Mouse (Mus musculus): ENCODE results near the gene Dbp. TPM values are rescaled to one million over a fixed set of nuclear protein-coding genes. Genes with fewer than 3 reads are reported as not detected.
A peak's percentile ranks its signal among the peaks of the same experiment; 100 is the strongest.

Gene Dbp
- polyA plus RNA-seq, 1 experiment from 2014 or later, result 3.3 TPM

DNA sequence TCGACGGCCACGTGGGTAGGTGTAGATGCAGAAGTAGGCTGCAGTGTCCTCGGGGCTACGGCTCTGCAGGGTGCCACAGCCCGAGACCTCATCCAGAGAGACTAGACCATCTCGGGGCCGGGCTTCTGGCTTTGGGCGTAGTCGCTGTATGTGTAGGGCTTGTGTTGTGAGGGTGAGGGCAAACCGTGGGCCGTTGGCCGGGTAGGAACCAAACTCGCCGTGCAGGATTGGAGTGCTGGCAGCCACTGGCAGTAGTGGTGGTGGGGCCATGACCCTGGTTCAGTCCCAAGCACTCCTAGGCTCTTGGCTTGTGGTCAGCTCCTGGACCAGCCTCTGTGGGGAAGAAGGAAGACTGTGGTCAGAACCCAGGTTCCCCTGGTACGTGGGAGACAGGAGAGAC lies 8.5 kb downstream of the Dbp start:
- WGBS, result 95% methylated on average over 16 of the region's 16 CpGs
- Histone ChIP-seq H3K36me3 (ENCODE audit: control insufficient read depth, insufficient read depth, low read length) (peaks cover 18% of the 10 kb centered on the region; the same call in 1 of the 2 replicates), H3K4me2 (ENCODE audit: low read depth, low read length, severe bottlenecking) (no peak overlapping the region), H3K27me3 (ENCODE audit: control insufficient read depth, insufficient read depth, low read length) (no peaks in the 10 kb centered on the region), H3K9ac (ENCODE audit: low read length) (no peak overlapping the region), H3K4me3 (ENCODE audit: low read depth, low read length) (no peak overlapping the region), H3K27ac (ENCODE audit: low read depth, low read length) (no peak overlapping the region), H3K4me1 (replicated peaks; ENCODE audit: control insufficient read depth, insufficient read depth, low read length) (peaks cover 22% of the 10 kb centered on the region), H3K9me3 (ENCODE audit: control insufficient read depth, low read length) (no peaks in the 10 kb centered on the region)
- ATAC-seq (replicated peaks; ENCODE audit: low FRiP score), result no peak
- no peak for DNase-seq (ENCODE audit: low spot score)

DNA sequence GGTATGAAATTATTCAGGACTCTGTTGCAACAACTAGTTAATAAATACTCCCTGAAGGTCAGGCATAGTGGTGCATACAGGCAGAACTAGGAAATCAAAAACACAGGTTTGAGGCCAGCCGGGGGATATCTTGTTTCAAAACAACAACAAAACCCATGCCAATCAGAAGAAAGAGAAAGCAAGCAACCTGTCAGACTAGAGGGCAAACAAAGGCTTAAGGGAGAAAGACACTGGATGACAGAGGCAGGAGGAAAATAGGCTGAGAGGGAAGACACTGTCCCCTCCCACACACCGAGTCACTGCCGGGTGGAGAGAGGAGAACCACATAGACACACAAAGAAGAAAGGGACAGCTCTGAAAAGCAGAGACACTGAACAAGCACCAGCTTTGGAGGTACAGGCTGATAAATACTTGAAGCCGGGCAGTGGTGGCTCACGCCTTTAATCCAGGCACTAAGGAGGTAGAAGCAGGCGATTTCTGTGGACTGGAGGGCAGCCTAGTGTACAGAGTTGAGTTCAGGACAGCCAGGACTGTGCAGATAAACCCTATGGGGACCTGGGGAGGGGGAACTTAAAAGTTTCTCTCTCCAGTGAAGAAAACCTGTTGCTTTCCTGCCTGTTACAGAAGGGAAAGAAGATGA lies 9.1 kb downstream of the Dbp start:
- Histone ChIP-seq H3K9me3 (ENCODE audit: control insufficient read depth, low read length) (no peaks in the 10 kb centered on the region), H3K4me3 (ENCODE audit: low read depth, low read length) (peak overlapping the region; percentile 60), H3K4me2 (ENCODE audit: low read depth, low read length, severe bottlenecking) (peak overlapping the region; percentile 85; the same call in 1 of the 2 replicates), H3K27ac (ENCODE audit: low read depth, low read length) (no peak overlapping the region), H3K36me3 (ENCODE audit: control insufficient read depth, insufficient read depth, low read length) (peaks cover 18% of the 10 kb centered on the region; the same call in 1 of the 2 replicates), H3K4me1 (replicated peaks; ENCODE audit: control insufficient read depth, insufficient read depth, low read length) (peaks cover 24% of the 10 kb centered on the region), H3K9ac (ENCODE audit: low read length) (no peak overlapping the region; the same call in 1 of the 2 replicates), H3K27me3 (ENCODE audit: control insufficient read depth, insufficient read depth, low read length) (no peaks in the 10 kb centered on the region)
- ATAC-seq (replicated peaks; ENCODE audit: low FRiP score) (no peak), DNase-seq (ENCODE audit: low spot score) (no peak)
- 78% methylated on average over 6 of the region's 6 CpGs for WGBS

DNA sequence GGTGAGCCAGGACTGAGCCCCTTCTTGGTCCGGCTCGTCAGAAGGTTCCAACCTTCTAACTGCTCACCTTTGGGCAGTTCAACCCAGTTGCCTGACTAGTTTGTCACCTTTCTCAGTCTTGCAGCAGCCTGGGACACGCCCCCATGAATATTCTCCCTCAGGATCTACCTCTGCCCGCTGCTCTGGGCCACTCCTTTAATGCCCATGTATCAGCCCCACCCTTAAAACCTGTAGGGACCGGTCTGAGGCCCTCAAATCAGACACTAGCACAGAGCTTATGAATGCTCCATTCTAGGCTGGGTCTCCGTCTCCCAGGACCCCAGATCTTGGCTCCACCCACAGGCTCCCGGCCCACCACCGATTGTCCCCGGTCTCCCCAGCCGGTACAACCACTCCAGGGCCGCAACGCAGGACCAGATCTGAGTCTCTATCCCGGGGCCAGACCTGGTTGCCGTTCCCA lies 9.8 kb downstream of the Dbp start:
- Histone ChIP-seq H3K4me1 (replicated peaks; ENCODE audit: control insufficient read depth, insufficient read depth, low read length) (peaks cover 25% of the 10 kb centered on the region), H3K9me3 (ENCODE audit: control insufficient read depth, low read length) (no peaks in the 10 kb centered on the region), H3K4me2 (ENCODE audit: low read depth, low read length, severe bottlenecking) (peak overlapping the region; percentile 85), H3K4me3 (ENCODE audit: low read depth, low read length) (peak overlapping the region; percentile 60), H3K27me3 (ENCODE audit: control insufficient read depth, insufficient read depth, low read length) (no peaks in the 10 kb centered on the region), H3K36me3 (ENCODE audit: control insufficient read depth, insufficient read depth, low read length) (peaks cover 23% of the 10 kb centered on the region; the same call in 1 of the 2 replicates), H3K9ac (ENCODE audit: low read length) (peak overlapping the region; percentile 62), H3K27ac (ENCODE audit: low read depth, low read length) (no peak overlapping the region)
- no peak for DNase-seq (ENCODE audit: low spot score)
- no peak for ATAC-seq (replicated peaks; ENCODE audit: low FRiP score)
- 12% methylated on average over 14 of the region's 14 CpGs for WGBS

DNA sequence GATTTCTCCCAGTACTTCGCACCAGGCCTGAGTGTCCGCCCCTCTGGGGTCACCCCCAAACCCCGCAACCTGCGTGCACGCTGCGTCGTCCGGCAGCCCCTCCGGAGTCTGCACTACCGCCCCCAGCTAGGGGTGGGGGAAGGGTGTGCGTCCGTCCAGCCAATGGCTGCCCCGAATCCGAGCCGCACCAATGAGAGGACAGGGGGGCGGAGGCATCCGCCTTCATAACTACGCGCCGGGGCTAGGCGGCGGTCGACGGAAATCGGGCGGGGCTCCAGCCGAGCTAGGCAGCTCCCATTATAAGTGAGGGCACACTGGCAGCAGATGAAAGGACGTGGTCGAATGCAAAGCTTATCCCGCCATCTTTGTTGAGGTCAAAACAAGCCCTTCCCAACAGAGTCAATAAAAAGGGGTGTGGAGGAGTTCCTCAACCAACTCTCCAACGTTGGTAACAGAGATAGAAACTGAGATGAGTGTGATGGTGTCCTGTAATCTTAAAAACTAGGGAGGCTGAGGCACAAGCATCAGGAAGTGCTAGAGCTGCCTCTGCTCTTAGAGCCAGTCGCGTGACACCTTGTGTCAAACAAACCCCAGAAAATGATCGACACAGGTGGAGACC lies 10.3 kb downstream of the Dbp start, which contains the start of gene Rpl18:
Gene Rpl18, plus strand, starts transcription at position 368 of the 619 bp plus-strand sequence.
- Histone ChIP-seq H3K9ac (ENCODE audit: low read length) (peak within 1 kb of the TSS; percentile 62), H3K4me1 (replicated peaks; ENCODE audit: control insufficient read depth, insufficient read depth, low read length) (peaks cover 25% of the 10 kb centered on the region), H3K27me3 (ENCODE audit: control insufficient read depth, insufficient read depth, low read length) (no peaks in the 10 kb centered on the region), H3K4me2 (ENCODE audit: low read depth, low read length, severe bottlenecking) (peak within 1 kb of the TSS; percentile 85), H3K4me3 (ENCODE audit: low read depth, low read length) (peak within 1 kb of the TSS; percentile 60), H3K9me3 (ENCODE audit: control insufficient read depth, low read length) (no peaks in the 10 kb centered on the region), H3K27ac (ENCODE audit: low read depth, low read length) (0 out of 2 replicates have a peak within 1 kb of the TSS, but pooled peaks have one; percentile 21), H3K36me3 (ENCODE audit: control insufficient read depth, insufficient read depth, low read length) (peaks cover 26% of the 10 kb centered on the region; the same call in 1 of the 2 replicates)
- DNase-seq (ENCODE audit: low spot score) (peak; percentile 97), ATAC-seq (replicated peaks; ENCODE audit: low FRiP score) (peak; percentile 92)
- WGBS, result 8% methylated on average over 34 of the region's 34 CpGs

DNA sequence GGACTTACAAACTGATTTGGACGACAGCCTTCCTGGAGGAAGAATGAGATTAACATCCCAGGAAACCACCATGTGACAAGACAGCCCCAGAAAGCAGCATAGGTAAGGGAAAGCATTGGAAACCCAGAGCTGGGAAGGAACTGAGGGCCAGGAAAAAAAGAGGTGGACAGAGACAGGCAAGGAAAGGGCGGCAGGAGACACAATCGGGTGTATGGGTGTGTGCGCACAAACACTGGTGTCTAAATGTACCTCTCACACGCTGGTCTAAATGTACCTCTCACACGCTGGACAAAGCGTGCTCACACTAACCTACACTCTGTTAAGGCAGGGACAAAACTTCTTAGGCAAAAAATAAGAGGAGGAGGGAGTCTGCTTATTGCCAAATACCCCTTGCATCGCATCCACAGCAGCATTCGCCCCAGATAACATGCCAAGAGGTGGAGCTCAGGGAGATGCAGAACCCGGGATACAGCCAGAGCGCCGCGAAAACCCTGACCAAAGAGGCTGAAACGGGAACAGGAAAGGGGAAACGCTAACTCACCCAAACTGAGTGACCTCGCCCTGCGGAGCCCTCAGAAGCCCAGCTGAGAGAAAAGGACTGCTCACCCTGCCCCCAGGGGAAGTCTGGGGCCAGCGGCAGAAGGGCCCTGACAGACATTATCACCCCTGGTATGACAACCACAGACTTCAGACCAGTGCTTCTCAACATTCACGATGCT lies 11.0 kb downstream of the Dbp start:
- H3K27me3 ChIP-seq (ENCODE audit: control insufficient read depth, insufficient read depth, low read length), result no peaks in the 10 kb centered on the region
- H3K27ac ChIP-seq (ENCODE audit: low read depth, low read length), result no peak overlapping the region
- DNase-seq (ENCODE audit: low spot score), result peak; percentile 52
- H3K4me1 ChIP-seq (replicated peaks; ENCODE audit: control insufficient read depth, insufficient read depth, low read length), result peaks cover 25% of the 10 kb centered on the region
- H3K4me3 ChIP-seq (ENCODE audit: low read depth, low read length), result peak overlapping the region; percentile 60; the same call in 1 of the 2 replicates
- peaks cover 21% of the 10 kb centered on the region for H3K36me3 ChIP-seq (ENCODE audit: control insufficient read depth, insufficient read depth, low read length)
- WGBS, result 88% methylated on average over 19 of the region's 19 CpGs
- no peak overlapping the region for H3K9ac ChIP-seq (ENCODE audit: low read length)
- H3K9me3 ChIP-seq (ENCODE audit: control insufficient read depth, low read length), result no peaks in the 10 kb centered on the region
- H3K4me2 ChIP-seq (ENCODE audit: low read depth, low read length, severe bottlenecking), result peak overlapping the region; percentile 85; the same call in 1 of the 2 replicates
- no peak for ATAC-seq (replicated peaks; ENCODE audit: low FRiP score)

DNA sequence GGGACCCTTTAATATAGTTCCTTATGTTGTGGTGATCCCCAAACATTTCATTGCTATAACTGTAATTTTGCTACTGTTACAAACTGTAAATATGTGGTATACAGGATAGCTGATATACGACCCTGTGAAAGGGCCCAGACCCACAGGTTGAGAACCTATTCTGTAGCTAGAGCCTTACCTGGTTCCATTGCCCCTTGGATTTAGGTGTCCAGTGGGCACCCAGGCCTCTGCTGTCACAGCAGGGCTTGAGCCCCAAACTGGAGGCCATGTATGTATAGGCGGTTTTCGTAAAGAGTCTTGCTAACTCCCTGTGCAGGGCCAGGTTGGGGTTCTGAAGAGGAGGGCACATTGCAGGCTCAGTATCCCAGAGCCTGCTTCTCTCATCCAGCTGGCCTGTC lies 11.6 kb downstream of the Dbp start:
- no peak for DNase-seq (ENCODE audit: low spot score)
- Histone ChIP-seq H3K27ac (ENCODE audit: low read depth, low read length) (no peak overlapping the region), H3K27me3 (ENCODE audit: control insufficient read depth, insufficient read depth, low read length) (no peaks in the 10 kb centered on the region), H3K4me2 (ENCODE audit: low read depth, low read length, severe bottlenecking) (no peak overlapping the region; the same call in 1 of the 2 replicates), H3K9me3 (ENCODE audit: control insufficient read depth, low read length) (no peaks in the 10 kb centered on the region), H3K36me3 (ENCODE audit: control insufficient read depth, insufficient read depth, low read length) (peaks cover 21% of the 10 kb centered on the region), H3K9ac (ENCODE audit: low read length) (no peak overlapping the region), H3K4me3 (ENCODE audit: low read depth, low read length) (peak overlapping the region; percentile 92; the same call in 1 of the 2 replicates), H3K4me1 (replicated peaks; ENCODE audit: control insufficient read depth, insufficient read depth, low read length) (peaks cover 25% of the 10 kb centered on the region)
- no peak for ATAC-seq (replicated peaks; ENCODE audit: low FRiP score)
- WGBS, result 87% methylated on average over 3 of the region's 3 CpGs

DNA sequence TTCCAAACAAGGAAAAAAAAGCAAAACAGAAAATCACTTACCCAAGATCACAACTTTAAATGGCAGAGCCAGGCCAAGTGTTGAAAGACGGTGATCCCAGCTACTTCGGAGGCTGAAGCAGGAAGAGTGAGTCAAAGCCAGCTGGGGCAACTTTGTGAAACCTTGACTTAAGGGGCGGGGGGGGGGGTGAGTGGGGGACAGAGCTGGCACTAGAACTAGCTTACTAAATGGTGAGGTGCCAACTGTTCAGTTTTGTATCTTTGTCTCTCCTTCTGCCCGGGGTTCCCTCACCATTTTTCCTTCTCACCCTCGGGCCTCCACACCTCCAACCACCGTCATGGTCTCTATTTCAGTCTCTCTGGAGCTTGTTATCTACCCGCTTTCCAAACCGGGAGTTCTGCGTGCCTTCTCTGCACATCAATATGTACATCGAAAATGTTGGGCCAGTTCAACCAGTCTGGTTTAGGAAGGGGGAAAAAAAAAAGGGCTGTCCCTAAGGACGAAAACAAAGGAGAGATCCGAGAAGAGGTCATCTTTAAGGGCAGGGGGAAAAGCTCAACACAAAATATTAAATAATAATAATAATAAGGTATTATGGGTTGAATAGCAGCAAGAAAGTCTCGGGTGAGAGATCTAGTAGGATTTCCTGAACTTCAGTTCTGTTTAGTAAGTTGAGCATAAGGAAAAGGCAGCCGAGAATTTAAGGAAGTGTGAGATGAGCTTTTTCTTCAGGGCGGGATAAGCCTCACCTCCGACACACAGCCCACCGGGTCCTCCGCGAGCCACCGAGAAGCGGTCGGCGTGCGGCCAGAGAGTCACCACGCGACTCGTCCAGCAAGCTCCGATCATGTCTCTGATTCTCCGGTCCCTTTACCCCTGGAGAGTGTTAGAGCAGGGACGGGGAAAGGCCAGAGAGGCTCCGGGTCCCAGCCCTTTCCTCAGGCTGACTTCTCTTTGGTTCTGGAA lies 12.3 kb downstream of the Dbp start:
- H3K27me3 ChIP-seq (ENCODE audit: control insufficient read depth, insufficient read depth, low read length), result no peaks in the 10 kb centered on the region
- peak overlapping the region; percentile 62 for H3K4me2 ChIP-seq (ENCODE audit: low read depth, low read length, severe bottlenecking)
- ATAC-seq (replicated peaks; ENCODE audit: low FRiP score) (peak; percentile 13), DNase-seq (ENCODE audit: low spot score) (no peak)
- H3K4me3 ChIP-seq (ENCODE audit: low read depth, low read length), result peak overlapping the region; percentile 92
- no peaks in the 10 kb centered on the region for H3K9me3 ChIP-seq (ENCODE audit: control insufficient read depth, low read length)
- WGBS, result 10% methylated on average over 31 of the region's 31 CpGs
- H3K36me3 ChIP-seq (ENCODE audit: control insufficient read depth, insufficient read depth, low read length), result peaks cover 19% of the 10 kb centered on the region
- 0 out of 2 replicates have a peak overlapping the region, but pooled peaks have one; percentile 51 for H3K27ac ChIP-seq (ENCODE audit: low read depth, low read length)
- peak overlapping the region; percentile 89 for H3K9ac ChIP-seq (ENCODE audit: low read length)
- peaks cover 25% of the 10 kb centered on the region for H3K4me1 ChIP-seq (replicated peaks; ENCODE audit: control insufficient read depth, insufficient read depth, low read length)

All from forebrain, embryonic 11.5 days (tissue).